Comparison of ENCODE assay signal across 20 mouse cellular contexts in the genomic region with DNA sequence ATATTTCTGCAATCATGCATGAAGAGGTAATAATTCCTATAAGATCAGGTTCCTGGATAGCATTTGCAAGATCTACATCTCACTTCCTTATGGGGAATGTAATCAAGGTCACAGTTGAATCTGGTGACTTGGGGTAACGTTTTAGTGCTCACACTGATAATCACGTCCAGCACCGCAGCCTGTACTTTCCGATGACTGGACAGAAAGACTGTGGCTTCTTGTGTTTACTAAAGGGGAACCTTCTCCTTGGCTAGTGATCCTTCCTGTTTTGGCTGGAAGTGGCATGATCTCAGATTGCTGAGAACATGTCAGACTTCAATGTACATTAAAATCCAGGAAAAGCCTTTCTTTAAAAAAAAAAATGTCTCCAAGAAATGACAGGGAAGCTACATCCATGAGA.
DNase-seq lines count a peak whose midpoint lies in the region; ATAC-seq and TF ChIP-seq lines count a peak whose summit lies in the region.
"Had no signal": no experiment of that assay in that cellular context is flagged by ENCODE, and none has a peak within 500 bp of the region (broad histone marks: within the 10 kb centered on the region; RNA-seq: fewer than 3 reads in every experiment).

No protein-coding gene starts in this region.

- H3K4me3 ChIP-seq in heart, embryonic 10.5 days = no peak overlapping the region
- H3K4me3 ChIP-seq in left cerebral cortex, adult 2 months = no peak overlapping the region
- H3K4me3 ChIP-seq: embryonic facial prominence, embryonic 10.5 days; forebrain, embryonic 12.5 days; limb, embryonic 12.5 days; lung, embryonic 15.5 days; midbrain, embryonic 10.5 days had no signal

- no peak for TF ChIP-seq CTCF in left cerebral cortex, adult 2 months (IDR thresholded peaks at IDR 0.05)

- H3K4me1 ChIP-seq in heart, embryonic 10.5 days = no peaks in the 10 kb centered on the region
- H3K4me1 ChIP-seq: embryonic facial prominence, embryonic 10.5 days; forebrain, embryonic 12.5 days; lung, embryonic 15.5 days; midbrain, embryonic 10.5 days had no signal

- H3K36me3 ChIP-seq in heart, embryonic 10.5 days = no peaks in the 10 kb centered on the region
- H3K36me3 ChIP-seq: embryonic facial prominence, embryonic 10.5 days; forebrain, embryonic 12.5 days; limb, embryonic 12.5 days; lung, embryonic 15.5 days; midbrain, embryonic 10.5 days had no signal

- peak; percentile 88 for ATAC-seq in granulocyte monocyte progenitor cell, adult 5-6 weeks (replicated peaks; ENCODE audit: poor library complexity, severe bottlenecking)

- WGBS in heart, embryonic 10.5 days = 76% methylated on average over 4 of the region's 4 CpGs

- no peak overlapping the region for H3K27ac ChIP-seq in heart, embryonic 10.5 days
- H3K27ac ChIP-seq in left cerebral cortex, adult 2 months = no peak overlapping the region
- H3K27ac ChIP-seq: embryonic facial prominence, embryonic 10.5 days; forebrain, embryonic 12.5 days; hindbrain, embryonic 14.5 days; limb, embryonic 12.5 days; lung, embryonic 15.5 days; midbrain, embryonic 10.5 days had no signal

- intact Hi-C loops in left cerebral cortex, adult 2 months (cut with DNase I) = no loop called here

- no peaks in the 10 kb centered on the region for H3K9me3 ChIP-seq in heart, embryonic 10.5 days
- H3K9me3 ChIP-seq: embryonic facial prominence, embryonic 10.5 days; forebrain, embryonic 12.5 days; limb, embryonic 12.5 days; lung, embryonic 15.5 days; midbrain, embryonic 10.5 days had no signal

- no peaks in the 10 kb centered on the region for H3K27me3 ChIP-seq in heart, embryonic 10.5 days (ENCODE audit: insufficient read depth, poor library complexity, severe bottlenecking)
- H3K27me3 ChIP-seq: forebrain, embryonic 12.5 days; limb, embryonic 12.5 days; lung, embryonic 15.5 days had no signal

- peak; percentile 8 to 38 for DNase-seq in heart, adult 9 months (ENCODE audit: low spot score in 2 of 2)
- DNase-seq in heart, embryonic 10.5 days (ENCODE audit: low spot score) = no peak
- peak; percentile 46 for DNase-seq in 416B (ENCODE audit: low read depth)
- peak; percentile 36 to 39 for DNase-seq in monocyte, adult 2 months (ENCODE audit: low read depth in 1 of 2, low spot score in 2 of 2)
- no peak for DNase-seq in left cerebral cortex, adult 2 months (ENCODE audit: extremely low spot score in 1 of 2, low spot score in 2 of 2)
- no peak for DNase-seq in embryo, embryonic 11 days
- DNase-seq: adrenal gland, postnatal 25 days; B cell, adult 2 months; cerebellum, adult 18-20 months; cerebellum, postnatal 25 days; gastrocnemius, postnatal 14 days; kidney, adult 9 months; right cerebral cortex, postnatal 4 days had no signal

Comparison
In these comparisons a context has a peak if more than half of its experiments do, and no peak if none do; other contexts are left out.
1. DNase-seq: peak in heart, adult 9 months (2 of 2), 416B (single experiment) and monocyte, adult 2 months (2 of 2); none in heart, embryonic 10.5 days (single experiment), left cerebral cortex, adult 2 months (0 of 2) and embryo, embryonic 11 days (single experiment).